Mouse (Mus musculus): ENCODE measurements around the gene Disp2.

DNA sequence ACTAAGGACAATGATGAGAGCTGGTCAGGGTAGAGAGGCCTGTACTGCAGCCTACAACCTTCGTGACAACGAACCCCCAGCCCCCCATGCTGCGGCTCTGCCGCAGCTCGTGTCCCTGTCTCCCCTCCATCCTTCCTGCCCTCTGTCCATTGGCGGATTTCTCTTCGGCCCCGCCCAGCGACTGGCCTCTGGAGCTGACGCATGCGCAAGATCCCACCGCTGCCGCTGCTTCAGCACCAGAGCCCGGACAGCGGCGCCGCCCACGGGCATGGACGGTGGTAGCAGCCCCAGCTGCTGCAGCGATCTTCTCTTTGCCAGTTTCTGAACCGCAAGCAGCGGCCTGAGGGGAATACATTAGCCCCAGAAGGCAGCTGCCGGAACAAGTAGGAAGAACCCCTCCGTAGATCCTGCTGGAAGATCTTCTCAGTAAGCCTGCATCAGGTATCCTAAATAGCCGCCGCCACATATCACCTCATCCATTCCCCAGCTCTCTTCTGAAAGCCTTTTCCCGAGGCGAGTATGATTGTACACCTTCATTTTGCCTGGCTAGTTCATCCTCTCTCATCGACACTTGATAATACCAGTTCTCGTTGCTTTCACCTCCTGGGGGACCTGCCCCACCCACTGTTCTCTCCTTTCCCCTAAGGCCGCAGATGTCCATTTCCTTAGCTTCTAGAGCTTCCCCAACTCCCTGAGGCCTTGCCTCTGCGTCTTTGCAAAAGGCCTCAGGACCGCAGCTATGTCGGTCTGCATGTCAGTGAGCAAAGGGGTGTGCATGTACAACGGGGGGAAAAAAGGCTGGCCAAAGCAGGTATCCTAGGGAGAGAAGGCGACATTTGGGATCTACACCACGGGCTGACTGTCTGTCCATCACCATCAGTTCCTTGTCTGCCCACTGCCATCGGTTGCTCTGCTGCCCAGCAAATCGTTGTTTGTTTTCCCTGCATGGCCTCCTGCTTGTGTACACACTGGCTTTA, at the start of gene Disp2:
- TF ChIP-seq CTCF (IDR thresholded peaks at IDR 0.05; ENCODE audit: borderline replicate concordance, control insufficient read depth, extremely low read depth, insufficient read depth, low read length, poor library complexity): 0 out of 2 replicates have a peak, but pooled peaks have one; percentile 35
- TF ChIP-seq POLR2A (IDR thresholded peaks at IDR 0.05; ENCODE audit: control insufficient read depth, extremely low read depth, insufficient read depth, low read length, poor library complexity): no peak
